Comparison of ENCODE assay signal across 19 mouse cellular contexts in genomic region chr17:50499091-50499790, GRCm38 (mm10). TPM values are rescaled to one million over a fixed set of nuclear protein-coding genes. Genes with fewer than 3 reads are reported as not detected.
DNase-seq lines count a peak whose midpoint lies in the region; ATAC-seq and TF ChIP-seq lines count a peak whose summit lies in the region.
"Had no signal": no experiment of that assay in that cellular context is flagged by ENCODE, and none has a peak within 500 bp of the region (broad histone marks: within the 10 kb centered on the region; RNA-seq: fewer than 3 reads in every experiment).

No protein-coding gene starts in this region.

- H3K4me3 ChIP-seq in midbrain, embryonic 11.5 days (ENCODE audit: low read depth, low read length) = no peak overlapping the region
- H3K4me3 ChIP-seq in midbrain, embryonic 15.5 days = no peak overlapping the region
- H3K4me3 ChIP-seq in CH12.LX (replicated peaks in 1 of 3; ENCODE audit: low read depth in 2 of 3, low read length in 2 of 3, poor library complexity in 1 of 3) = no peak overlapping the region
- no peak overlapping the region for H3K4me3 ChIP-seq in midbrain, postnatal 0 days (ENCODE audit: low read depth, low read length)
- H3K4me3 ChIP-seq: embryonic facial prominence, embryonic 13.5 days; heart, embryonic 13.5 days; intestine, embryonic 15.5 days; limb, embryonic 15.5 days had no signal

- no peaks in the 10 kb centered on the region for H3K36me3 ChIP-seq in midbrain, embryonic 11.5 days (ENCODE audit: control insufficient read depth, insufficient read depth, low read length)
- H3K36me3 ChIP-seq in midbrain, embryonic 15.5 days (replicated peaks) = no peaks in the 10 kb centered on the region
- no peaks in the 10 kb centered on the region for H3K36me3 ChIP-seq in CH12.LX (replicated peaks in 1 of 2; ENCODE audit: control insufficient read depth in 1 of 2, insufficient read depth in 1 of 2, low read length in 1 of 2)
- no peaks in the 10 kb centered on the region for H3K36me3 ChIP-seq in midbrain, postnatal 0 days (ENCODE audit: insufficient read depth, low read length)
- H3K36me3 ChIP-seq: embryonic facial prominence, embryonic 13.5 days; heart, embryonic 13.5 days; intestine, embryonic 15.5 days; limb, embryonic 15.5 days had no signal

- H3K9me3 ChIP-seq in midbrain, embryonic 11.5 days (ENCODE audit: control insufficient read depth, low read length) = no peaks in the 10 kb centered on the region
- H3K9me3 ChIP-seq in midbrain, embryonic 15.5 days = no peaks in the 10 kb centered on the region
- no peaks in the 10 kb centered on the region for H3K9me3 ChIP-seq in CH12.LX (replicated peaks; ENCODE audit: low read length)
- no peaks in the 10 kb centered on the region for H3K9me3 ChIP-seq in midbrain, postnatal 0 days (ENCODE audit: low read length)
- H3K9me3 ChIP-seq: embryonic facial prominence, embryonic 13.5 days; heart, embryonic 13.5 days; intestine, embryonic 15.5 days; limb, embryonic 15.5 days had no signal

- dilution Hi-C loops in CH12.LX (cut with MboI; ENCODE audit: extremely low pct_ligation_motif_present, extremely low pct_unique_long_range_greater_than_20kb, low sequenced_read_pairs) = no loop called here

- TF ChIP-seq POLR2A in CH12.LX (IDR thresholded peaks at IDR 0.05; ENCODE audit: low read depth, low read length) = no peak

- no peaks in the 10 kb centered on the region; the same call in 1 of the 2 replicates for H3K27me3 ChIP-seq in midbrain, embryonic 11.5 days (ENCODE audit: control insufficient read depth, insufficient read depth, low read length)
- no peaks in the 10 kb centered on the region for H3K27me3 ChIP-seq in midbrain, embryonic 15.5 days (replicated peaks)
- no peaks in the 10 kb centered on the region for H3K27me3 ChIP-seq in CH12.LX (replicated peaks)
- no peaks in the 10 kb centered on the region for H3K27me3 ChIP-seq in midbrain, postnatal 0 days (ENCODE audit: insufficient read depth, low read length)
- H3K27me3 ChIP-seq: embryonic facial prominence, embryonic 13.5 days; intestine, embryonic 15.5 days had no signal

- no peak overlapping the region for H3K9ac ChIP-seq in midbrain, embryonic 11.5 days (ENCODE audit: low read length)
- no peak overlapping the region for H3K9ac ChIP-seq in midbrain, embryonic 15.5 days
- H3K9ac ChIP-seq in CH12.LX (ENCODE audit: insufficient read depth, low read depth) = no peak overlapping the region
- H3K9ac ChIP-seq in midbrain, postnatal 0 days (replicated peaks; ENCODE audit: low read length, poor library complexity, severe bottlenecking) = no peak overlapping the region
- H3K9ac ChIP-seq: embryonic facial prominence, embryonic 13.5 days; heart, embryonic 13.5 days; intestine, embryonic 15.5 days; limb, embryonic 15.5 days; liver, postnatal 0 days had no signal

- DNase-seq in midbrain, embryonic 11.5 days (ENCODE audit: low spot score, missing footprints) = peak; percentile 72
- no peak for DNase-seq in CH12.LX (ENCODE audit: extremely low read depth)
- DNase-seq in left cerebral cortex, postnatal 10 days (ENCODE audit: extremely low spot score in 1 of 2, low spot score in 2 of 2) = no peak
- DNase-seq in kidney, postnatal 25 days = no peak
- DNase-seq in midbrain, postnatal 0 days (ENCODE audit: low spot score) = no peak
- DNase-seq: adrenal gland, adult 8-10 months; cerebellum, adult 9-11 months; gastrocnemius, postnatal 36 days; heart, postnatal 4 days; kidney, postnatal 10 days; liver, postnatal 0 days had no signal

- in situ Hi-C loops in CH12.LX (cut with MboI; ENCODE audit: low pct_ligation_motif_present, low pct_unique_long_range_greater_than_20kb, low sequenced_read_pairs) = no loop called here

- no peak for TF ChIP-seq CTCF in CH12.LX (conservative IDR thresholded peaks at IDR 0.05 in 1 of 2, IDR thresholded peaks at IDR 0.05 in 1 of 2; ENCODE audit: low read depth in 2 of 2, low read length in 2 of 2)
- no peak for TF ChIP-seq CTCF in midbrain, postnatal 0 days (IDR thresholded peaks at IDR 0.05)

- H3K4me2 ChIP-seq in midbrain, embryonic 11.5 days = no peak overlapping the region
- H3K4me2 ChIP-seq in midbrain, embryonic 15.5 days = no peak overlapping the region
- no peak overlapping the region for H3K4me2 ChIP-seq in CH12.LX (ENCODE audit: insufficient read depth, low read depth, poor library complexity, severe bottlenecking)
- H3K4me2 ChIP-seq in midbrain, postnatal 0 days (ENCODE audit: low read depth, low read length, poor library complexity, severe bottlenecking) = no peak overlapping the region
- H3K4me2 ChIP-seq: embryonic facial prominence, embryonic 13.5 days; heart, embryonic 13.5 days; intestine, embryonic 15.5 days; limb, embryonic 15.5 days had no signal

- intact Hi-C loops in left cerebral cortex, postnatal 10 days (cut with DNase I) = no loop called here

- 76% methylated on average over 16 of the region's 16 CpGs for WGBS in midbrain, embryonic 11.5 days
- WGBS in midbrain, embryonic 15.5 days = 72% methylated on average over 16 of the region's 16 CpGs
- 75% methylated on average over 16 of the region's 16 CpGs for WGBS in midbrain, postnatal 0 days

- H3K79me2 ChIP-seq in CH12.LX (replicated peaks; ENCODE audit: control insufficient read depth, extremely low read depth, insufficient read depth, poor library complexity, severe bottlenecking) = no peaks in the 10 kb centered on the region

- no peak overlapping the region for H3K27ac ChIP-seq in midbrain, embryonic 11.5 days (ENCODE audit: low read depth, low read length)
- H3K27ac ChIP-seq in midbrain, embryonic 15.5 days = no peak overlapping the region
- H3K27ac ChIP-seq in CH12.LX (ENCODE audit: insufficient read depth, low read depth) = no peak overlapping the region
- no peak overlapping the region for H3K27ac ChIP-seq in midbrain, postnatal 0 days (ENCODE audit: low read depth, low read length)
- H3K27ac ChIP-seq: embryonic facial prominence, embryonic 13.5 days; heart, embryonic 13.5 days; intestine, embryonic 15.5 days; limb, embryonic 15.5 days; macrophage had no signal

- no peak for ATAC-seq in midbrain, embryonic 11.5 days (ENCODE audit: low FRiP score)
- no peak for ATAC-seq in midbrain, embryonic 15.5 days (replicated peaks)
- peak; percentile 67 to 83 for ATAC-seq in hematopoietic stem cell, adult 5-6 weeks (replicated peaks in 1 of 2; ENCODE audit: insufficient read depth in 1 of 2, low FRiP score in 2 of 2, low TSS enrichment in 1 of 2, low read depth in 1 of 2, poor library complexity in 2 of 2, severe bottlenecking in 2 of 2)
- peak; percentile 95 for ATAC-seq in neutrophil, adult 5-6 weeks (ENCODE audit: extremely low read depth, insufficient number of reproducible peaks, low FRiP score, poor library complexity, severe bottlenecking)
- ATAC-seq in midbrain, postnatal 0 days (ENCODE audit: low FRiP score) = no peak
- ATAC-seq: intestine, embryonic 15.5 days; liver, postnatal 0 days had no signal

- H3K4me1 ChIP-seq in midbrain, embryonic 11.5 days (ENCODE audit: control insufficient read depth, insufficient read depth, low read length) = peaks cover 2% of the 10 kb centered on the region; the same call in 1 of the 2 replicates
- H3K4me1 ChIP-seq in midbrain, embryonic 15.5 days = no peaks in the 10 kb centered on the region
- H3K4me1 ChIP-seq in CH12.LX (ENCODE audit: control insufficient read depth in 1 of 2, insufficient read depth in 2 of 2) = peaks cover 21 to 26% of the 10 kb centered on the region in 2 experiments
- H3K4me1 ChIP-seq in midbrain, postnatal 0 days (ENCODE audit: insufficient read depth, low read length) = no peaks in the 10 kb centered on the region
- H3K4me1 ChIP-seq: heart, embryonic 13.5 days; intestine, embryonic 15.5 days; limb, embryonic 15.5 days had no signal

- no peak for TF ChIP-seq RAD21 in CH12.LX (IDR thresholded peaks at IDR 0.05; ENCODE audit: low read depth, low read length)

- TF ChIP-seq EP300 in CH12.LX (IDR thresholded peaks at IDR 0.05; ENCODE audit: low read length) = no peak

TF ChIP-seq in CH12.LX, 34 proteins besides CTCF, POLR2A, EP300 and RAD21:
- TF ChIP-seq BHLHE40 (IDR thresholded peaks at IDR 0.05; ENCODE audit: low read depth, low read length) = peak; percentile 75
- TF ChIP-seq TCF12 (IDR thresholded peaks at IDR 0.05; ENCODE audit: low read depth, low read length) = no peak
- TF ChIP-seq POLR2AphosphoS2 (IDR thresholded peaks at IDR 0.05; ENCODE audit: low read depth, low read length) = no peak

RNA-seq across cellular contexts. Expression of gene Plcl2, which starts 10.0 kb away (rescaled TPM):
- polyA plus RNA-seq in midbrain, embryonic 11.5 days (2014; fragmentation: Nextera tagmentation; extraction: Ambion mirVana) = 6.1 and 6.5 TPM in 2 replicates
- 9.6 and 11.4 TPM in 2 replicates for polyA plus RNA-seq in midbrain, embryonic 15.5 days (2015; fragmentation: Nextera tagmentation; extraction: Ambion mirVana)
- total RNA-seq in CH12.LX (2012; rRNA removed) = 11.7 and 16.6 TPM in 2 replicates
- total RNA-seq in CH12.LX (2014; rRNA removed) = 12.7 and 12.9 TPM in 2 replicates
- 9.0 and 9.3 TPM in 2 replicates for polyA plus RNA-seq in CH12.LX (2012; ENCODE audit: insufficient read length, low read depth)
- 38.9 and 43.5 TPM in 2 replicates for total RNA-seq in hematopoietic stem cell, adult 5-6 weeks (2017)
- 93.9 and 102 TPM in 2 replicates for total RNA-seq in neutrophil, adult 5-6 weeks (2017)
- total RNA-seq in left cerebral cortex, postnatal 10 days (2021) = 10 to 100 TPM; 61.7 to 64.4 TPM
- 43.2 and 52.1 TPM in 2 replicates for total RNA-seq in midbrain, postnatal 0 days (2014; rRNA removed)
- 7.1 and 8.8 TPM in 2 replicates for polyA plus RNA-seq in midbrain, postnatal 0 days (2015; fragmentation: Nextera tagmentation; extraction: Ambion mirVana)

Comparison
In these comparisons a context has a peak if more than half of its experiments do, and no peak if none do; other contexts are left out.
1. ATAC-seq: peak in hematopoietic stem cell, adult 5-6 weeks (2 of 2) and neutrophil, adult 5-6 weeks (single experiment); none in midbrain, embryonic 11.5 days (single experiment), midbrain, embryonic 15.5 days (single experiment) and midbrain, postnatal 0 days (single experiment).